Mouse (Mus musculus) MEL-GATA-1-ER (cell line): ENCODE data around the gene Cfap73.

Source experiments
- DNase-seq: peaks from one replicate; pipeline ENCODE4 v3.0.0-alpha.2; 2012; ENCODE audit warnings: low read depth; ENCODE audit errors: extremely low read depth

The Cfap73 gene

DNA sequence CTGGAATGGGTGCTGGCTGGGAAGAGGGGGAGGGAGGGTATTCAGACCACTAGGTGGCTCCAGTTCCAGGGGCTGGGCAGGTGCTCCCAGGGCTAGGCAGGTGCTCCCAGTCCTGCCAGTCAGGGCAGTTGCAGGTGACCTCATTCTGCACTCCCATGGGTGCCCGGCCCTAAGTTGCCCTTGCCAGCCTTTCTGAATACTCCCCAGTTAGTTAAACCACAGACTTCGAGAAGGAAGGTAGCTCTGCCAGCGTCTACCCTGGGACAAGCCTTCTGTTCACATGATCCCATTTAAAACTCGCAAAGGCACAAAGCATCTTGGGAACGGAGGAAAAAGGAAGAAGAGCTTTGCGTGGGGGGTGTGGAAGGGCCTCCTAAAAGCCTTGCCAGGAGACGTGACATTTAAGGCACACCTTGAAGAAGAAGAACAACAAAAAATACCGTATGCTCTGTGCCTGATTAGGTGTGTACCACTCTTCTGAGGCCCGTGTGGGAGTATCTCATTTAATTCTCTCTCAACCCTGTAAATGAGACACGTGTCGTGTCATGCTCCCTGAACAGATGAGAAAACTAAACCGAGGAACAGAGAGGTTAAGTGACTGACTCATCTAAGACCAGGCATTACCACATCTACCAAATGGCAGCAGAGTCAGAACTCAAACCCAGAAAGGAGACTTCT lies 13.9 kb upstream of the Cfap73 start:
- no peak for DNase-seq

DNA sequence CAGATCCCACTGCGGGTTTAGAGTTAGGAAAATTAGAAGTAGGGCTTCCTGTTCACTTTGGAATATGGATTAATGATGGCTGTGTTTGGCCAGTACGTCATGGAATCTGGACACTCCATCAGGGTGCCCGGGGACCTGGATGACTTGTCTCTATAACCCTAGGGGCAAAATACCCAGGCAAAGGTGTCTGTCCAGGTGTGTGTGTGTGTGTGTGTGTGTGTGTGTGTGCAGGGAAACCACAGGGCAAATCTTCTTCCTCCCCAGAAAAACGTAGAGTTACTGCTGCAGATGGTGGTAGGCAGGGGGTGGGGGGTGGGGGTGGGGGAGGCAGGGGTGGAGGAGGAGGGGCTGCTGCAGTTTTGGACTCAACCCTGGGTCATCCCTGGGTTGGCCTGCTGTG lies 13.3 kb upstream of the Cfap73 start:
- no peak for DNase-seq

DNA sequence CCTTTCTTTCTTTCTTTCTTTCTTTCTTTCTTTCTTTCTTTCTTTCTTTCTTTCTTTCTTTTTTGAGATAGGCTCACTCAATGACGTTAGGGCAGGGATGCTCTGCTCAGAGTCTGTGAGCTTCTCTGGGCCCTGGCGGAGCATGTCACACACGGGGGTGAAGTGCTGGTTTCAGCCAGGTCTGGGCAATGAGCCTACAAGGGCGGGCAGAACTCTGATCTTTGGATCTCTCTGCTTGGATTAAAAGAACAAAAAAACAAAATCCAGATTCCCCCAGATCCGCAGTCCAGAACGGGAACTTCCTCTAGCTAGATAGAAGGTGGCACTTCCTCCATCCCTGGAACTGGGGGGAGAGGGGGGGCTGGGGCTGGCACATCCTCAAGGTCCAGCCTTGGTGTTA lies 11.8 kb upstream of the Cfap73 start:
- no peak for DNase-seq

DNA sequence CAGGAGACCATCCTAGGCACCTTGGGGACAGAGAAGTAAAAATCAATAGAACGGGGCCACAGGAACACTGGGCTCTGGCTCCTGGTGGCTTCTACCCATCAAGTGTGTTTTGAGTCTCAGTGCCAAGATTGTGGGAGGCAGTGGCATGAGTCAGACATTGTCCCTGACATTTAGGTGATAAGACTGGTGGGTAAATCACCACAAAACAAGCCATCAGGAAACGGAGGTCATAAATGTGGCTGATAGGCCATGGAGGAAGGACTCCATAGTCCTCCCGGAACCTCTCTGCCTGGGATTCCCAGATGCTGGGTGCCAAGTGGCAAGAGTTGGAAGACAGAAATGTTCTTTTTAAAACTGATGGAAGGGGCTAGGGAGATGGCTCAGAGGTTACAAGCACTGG lies 10.2 kb upstream of the Cfap73 start:
- DNase-seq = no peak

DNA sequence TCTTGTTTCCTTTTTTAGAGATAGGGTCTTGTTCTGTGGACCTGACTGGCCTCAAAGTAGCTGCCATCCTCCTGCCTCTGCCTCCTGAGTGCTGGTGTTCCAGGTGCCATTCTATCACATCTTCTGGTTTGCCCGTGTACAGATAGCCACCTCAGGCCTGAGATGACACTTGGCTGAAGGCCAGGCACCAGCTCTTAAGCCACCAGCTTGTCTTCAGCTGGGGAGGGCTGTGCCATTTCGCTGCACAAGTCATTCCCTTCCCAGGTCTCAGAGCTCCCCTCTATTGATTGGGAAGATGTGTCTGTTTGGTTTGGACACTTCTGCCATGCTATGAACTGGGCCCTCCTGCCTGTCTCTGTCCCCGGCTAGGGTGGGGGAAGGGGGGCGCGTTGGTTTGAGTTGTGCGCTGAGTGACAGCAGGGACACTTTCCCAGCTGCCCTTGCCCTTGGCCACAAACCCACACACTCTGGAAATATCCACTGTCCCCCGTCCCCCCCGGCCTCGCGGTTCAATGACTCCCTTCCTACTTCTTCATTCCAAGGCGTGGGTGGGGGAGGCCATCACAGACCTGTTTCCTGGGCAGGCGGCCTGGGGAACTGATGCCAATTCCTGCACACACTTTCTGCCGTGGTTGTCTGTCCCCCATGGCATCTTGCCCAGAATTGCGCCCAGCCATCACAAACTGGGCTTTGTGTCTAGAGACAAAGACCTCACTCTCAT lies 9.5 kb upstream of the Cfap73 start:
- no peak for DNase-seq

DNA sequence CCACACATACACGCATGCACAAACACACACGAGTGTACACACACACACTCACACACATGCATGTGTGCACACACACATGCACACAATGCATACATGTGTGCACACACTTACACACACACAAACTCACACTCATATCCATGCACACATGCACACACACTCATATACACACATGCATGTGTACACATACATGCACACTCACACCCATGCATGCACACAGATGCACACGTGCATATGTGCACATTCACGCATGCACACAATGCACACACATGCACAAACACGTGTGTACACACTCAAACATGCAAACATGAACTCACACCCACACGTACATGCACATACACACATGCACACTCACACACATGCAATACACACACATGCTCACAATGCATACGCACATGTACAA lies 6.1 kb upstream of the Cfap73 start:
- no peak for DNase-seq

DNA sequence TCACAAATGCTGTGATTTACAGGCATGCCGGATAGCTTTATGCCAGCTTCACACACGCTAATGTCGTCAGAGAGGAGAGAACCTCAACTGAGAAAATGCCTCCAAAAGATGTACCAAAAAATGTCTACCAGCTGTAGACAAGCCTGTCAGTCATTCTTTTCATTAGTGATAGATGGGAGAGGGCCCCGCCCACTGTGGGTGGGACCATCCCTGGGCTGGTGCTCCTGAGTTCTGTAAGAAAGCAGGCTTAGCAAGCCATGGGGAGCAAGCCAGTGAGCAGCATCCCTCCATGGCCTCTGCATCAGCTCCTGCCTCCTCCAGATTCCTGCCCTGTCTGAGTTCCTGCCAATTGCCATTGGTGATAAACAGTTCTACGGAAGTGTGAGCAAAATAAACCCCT lies 1.6 kb upstream of the Cfap73 start:
- DNase-seq = no peak

DNA sequence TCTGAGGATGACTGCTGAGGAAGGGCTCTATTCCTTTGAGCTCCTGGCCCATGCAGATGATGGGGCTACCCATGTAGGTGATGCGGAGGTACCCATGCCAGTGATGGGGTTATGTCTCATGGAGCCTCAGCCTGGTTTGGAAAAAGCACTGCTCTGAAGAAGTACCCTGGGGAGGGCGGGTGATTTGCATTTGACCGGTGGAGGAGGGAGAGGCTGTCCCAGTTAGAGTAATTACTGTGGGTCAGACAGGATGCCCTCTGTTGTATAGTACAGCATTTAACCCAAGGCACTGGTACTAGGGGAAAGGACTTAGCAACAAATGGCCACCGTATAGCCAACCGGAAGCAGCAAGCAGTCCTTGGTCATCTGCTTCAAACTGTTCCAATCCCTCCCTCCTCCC lies 825 bp upstream of the Cfap73 start:
- no peak for DNase-seq

DNA sequence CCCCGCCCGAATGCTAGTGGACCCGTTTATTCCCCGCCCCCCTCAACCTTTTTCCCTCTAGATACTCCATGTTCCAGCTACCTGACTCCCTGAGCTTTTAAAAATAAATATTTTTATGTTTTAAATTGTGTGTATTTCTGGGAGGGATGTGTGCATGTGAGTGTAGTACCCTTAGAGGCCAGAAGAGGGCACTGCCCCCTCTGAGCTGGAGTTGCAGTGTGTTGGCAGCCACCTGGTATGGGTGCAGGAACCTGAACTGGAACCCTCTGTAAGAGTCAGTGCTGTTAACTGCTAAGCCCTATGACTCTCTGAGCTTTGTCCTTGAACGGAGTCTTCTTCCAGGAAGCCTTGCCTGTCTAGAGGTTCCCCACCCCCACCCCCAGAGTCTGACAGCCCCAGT lies 2.1 kb downstream of the Cfap73 start:
- no peak for DNase-seq

DNA sequence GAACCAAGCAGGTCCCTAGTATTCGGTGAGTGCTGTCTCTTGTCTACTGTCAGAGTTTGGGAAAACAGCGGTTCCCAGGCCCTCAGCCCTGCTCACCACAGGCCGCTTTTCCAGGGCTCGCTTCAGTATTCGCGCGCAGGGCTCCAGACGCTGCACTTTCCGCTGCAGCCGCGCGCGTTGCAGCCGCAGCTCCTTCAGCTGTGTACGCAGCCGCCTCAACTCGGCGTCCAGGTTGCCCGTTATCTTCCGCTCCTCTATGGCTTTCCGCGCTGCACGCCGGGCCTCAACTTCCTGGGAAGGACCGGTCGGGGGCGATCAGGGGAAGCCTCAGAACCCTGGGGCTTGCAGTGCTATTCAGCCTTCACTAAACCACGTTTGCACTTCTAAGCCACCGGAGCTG lies 2.9 kb downstream of the Cfap73 start:
- DNase-seq = no peak

DNA sequence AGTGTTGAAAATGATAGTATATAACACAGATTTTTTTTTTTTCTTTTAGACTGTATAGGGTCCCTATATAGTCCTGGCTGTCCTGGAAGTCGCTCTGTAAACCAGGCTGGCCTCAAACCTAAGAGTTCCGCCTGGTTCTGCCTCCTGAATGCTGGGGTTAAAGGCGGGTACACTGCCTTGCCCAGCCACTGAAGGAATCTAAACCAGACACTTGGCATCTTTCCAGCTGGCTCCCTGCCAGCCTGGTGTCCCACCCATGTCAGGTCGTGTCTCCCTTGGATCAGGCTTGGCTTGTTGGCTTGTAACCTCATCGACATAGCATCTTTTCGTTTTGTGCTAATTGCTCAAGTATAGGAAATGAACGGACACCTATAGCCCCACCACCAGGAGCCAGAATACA lies 5.4 kb downstream of the Cfap73 start:
- DNase-seq = no peak

DNA sequence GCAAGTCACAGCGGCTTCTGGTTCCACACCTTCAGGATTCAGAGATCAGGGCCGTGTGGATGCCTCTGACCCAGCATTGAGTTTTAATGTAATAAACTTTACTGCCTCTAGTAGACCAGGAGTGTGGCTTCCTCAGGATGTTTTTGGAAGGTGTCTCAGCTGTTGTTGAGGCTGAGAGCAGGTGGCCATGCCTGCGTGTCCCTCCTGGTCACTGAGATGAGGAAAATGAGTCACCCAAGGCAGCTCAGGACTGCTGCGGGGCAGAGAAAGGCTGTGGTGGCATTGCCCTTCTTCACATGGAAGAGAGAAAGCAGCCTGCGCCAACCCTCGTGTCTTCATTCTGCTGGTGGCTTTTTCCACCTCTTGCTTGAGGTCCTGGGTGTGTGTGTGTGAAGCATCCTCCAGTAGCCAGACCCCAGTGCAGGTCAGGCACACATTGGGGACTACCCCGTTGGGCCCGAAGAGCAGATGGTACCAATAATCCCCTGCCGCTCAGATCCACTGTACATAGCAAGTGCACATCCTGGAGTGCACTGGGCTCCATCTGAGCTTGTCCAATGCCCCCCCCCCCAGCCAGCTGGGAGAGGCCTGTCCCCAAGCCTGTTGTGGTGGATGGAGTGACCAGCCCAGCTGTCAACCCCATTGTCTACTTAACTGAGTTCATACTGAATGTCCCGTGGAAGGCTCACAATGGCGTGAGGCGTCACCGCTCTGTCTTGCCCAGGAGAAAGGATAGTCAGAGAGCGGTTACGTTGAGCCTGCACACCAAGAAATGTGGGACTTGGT lies 6.3 kb downstream of the Cfap73 start:
- DNase-seq = no peak

DNA sequence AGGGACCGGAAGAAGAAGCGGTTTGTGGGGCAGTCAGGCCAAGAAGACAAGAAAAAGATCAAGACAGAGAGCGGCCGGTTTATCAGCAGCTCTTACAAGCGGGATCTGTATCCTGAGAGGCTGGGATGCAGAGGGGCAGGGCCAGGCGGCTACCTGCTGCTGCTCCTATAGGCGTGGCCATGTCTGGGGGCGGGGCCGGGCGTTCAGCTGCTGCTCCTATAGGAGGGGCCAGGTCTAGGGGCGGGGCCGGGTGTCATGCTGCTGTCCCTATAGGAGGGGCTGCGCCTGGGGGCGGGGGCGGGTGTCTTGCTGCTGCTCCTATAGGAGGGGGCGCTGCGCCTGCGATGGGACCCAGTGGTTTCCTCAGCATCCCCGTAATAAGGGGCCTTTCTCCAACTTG lies 7.6 kb downstream of the Cfap73 start:
- DNase-seq = no peak

DNA sequence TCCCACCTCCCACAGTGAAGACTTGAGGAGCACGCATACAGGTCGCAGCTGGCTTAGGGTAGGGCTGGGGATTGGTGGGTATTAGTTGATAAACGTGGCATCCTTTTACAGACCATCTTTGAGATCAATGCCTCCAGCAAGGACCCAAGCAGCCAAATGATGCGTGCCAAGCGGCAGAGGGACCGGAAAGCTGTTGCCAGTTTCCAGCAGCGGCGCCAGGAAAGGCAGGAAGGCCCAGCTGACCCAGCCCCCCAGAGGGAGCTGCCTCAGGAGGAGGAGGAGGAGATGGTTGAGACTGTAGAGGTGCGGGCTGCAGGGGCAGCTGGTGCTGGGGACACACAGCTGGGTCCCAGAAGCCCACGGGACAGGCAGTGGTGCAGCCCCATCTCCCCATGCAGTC lies 9.6 kb downstream of the Cfap73 start:
- DNase-seq = no peak

DNA sequence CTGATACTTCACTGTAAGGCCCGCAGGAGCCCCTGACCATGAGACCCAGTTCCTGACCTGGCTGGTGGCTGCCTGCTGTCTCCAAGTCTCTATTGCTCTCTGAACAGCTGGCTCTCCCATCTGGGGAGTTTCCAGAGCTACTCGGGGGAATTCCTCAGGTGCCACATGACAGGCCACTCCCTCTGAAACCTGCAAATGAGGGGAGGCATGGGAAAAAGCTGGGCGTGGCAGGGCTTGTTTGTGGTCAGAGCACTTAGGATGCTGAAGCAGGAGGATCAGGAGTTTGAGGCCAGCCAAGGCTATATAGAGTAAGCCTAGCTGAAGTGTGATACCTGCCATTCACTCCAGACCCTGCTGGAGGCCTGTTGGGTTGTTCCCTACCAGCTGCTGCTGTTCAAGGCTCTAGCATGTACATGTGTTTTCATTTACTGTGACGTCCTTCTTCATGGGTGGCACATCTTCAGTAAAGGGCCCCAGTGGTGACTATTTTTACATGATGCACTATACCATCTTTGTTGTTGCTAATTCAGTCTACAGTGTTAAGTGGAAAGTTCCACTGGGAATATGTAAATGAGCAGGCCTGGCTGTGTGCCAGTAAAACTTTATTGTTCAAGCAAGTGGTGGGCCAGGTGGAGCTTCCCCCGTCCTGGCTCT lies 11.7 kb downstream of the Cfap73 start:
- no peak for DNase-seq

DNA sequence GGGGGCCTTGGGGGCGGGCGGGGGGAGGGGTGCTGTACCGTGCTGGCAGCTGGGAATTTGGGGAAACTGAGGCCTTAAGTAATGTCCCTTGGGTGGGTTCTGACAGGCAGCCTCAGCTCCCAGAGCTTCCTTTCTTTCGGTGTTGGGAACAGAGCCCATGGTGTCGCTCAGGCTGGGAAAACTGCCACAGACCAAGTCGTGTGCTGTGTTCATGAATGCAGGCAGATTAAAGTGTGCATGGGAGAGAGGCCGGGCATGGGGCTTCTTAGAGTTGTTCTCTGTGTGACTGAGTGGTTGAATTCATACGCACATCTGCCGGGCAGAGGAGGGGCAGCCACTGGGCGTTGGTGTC lies 12.2 kb downstream of the Cfap73 start:
- DNase-seq = no peak

DNA sequence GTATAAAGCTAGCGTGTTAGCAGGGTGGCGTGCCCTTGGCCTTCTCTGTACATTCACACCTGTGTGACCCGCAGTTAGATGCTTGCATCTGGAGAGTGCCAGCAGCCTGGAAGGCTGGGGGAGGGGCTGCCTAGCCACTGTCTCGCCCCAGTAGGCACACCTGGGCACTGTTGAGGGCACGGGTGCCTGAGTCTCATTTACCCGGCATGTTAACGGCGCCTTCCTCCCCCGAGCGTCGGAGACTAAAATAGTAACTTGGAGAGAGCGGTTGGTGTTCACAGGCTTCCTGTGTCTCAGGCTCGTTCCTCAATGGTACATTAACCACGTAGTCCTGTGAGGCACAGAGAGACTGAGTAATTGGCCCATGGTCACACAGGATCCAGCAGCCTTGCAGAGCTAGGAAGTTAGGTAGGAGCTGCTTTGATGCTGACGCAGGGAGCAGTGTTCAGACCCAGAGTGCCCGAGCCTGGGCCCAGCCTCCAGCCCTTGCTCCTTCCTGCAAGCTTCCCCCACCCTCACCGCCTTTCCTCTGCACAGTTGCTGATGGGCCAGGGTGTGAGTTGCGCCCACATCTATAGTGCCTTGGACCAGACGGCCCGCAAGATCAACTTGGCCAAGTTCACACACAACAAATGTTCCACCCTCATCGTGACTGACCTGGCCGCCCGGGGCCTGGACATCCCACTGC lies 12.8 kb downstream of the Cfap73 start:
- no peak for DNase-seq

DNA sequence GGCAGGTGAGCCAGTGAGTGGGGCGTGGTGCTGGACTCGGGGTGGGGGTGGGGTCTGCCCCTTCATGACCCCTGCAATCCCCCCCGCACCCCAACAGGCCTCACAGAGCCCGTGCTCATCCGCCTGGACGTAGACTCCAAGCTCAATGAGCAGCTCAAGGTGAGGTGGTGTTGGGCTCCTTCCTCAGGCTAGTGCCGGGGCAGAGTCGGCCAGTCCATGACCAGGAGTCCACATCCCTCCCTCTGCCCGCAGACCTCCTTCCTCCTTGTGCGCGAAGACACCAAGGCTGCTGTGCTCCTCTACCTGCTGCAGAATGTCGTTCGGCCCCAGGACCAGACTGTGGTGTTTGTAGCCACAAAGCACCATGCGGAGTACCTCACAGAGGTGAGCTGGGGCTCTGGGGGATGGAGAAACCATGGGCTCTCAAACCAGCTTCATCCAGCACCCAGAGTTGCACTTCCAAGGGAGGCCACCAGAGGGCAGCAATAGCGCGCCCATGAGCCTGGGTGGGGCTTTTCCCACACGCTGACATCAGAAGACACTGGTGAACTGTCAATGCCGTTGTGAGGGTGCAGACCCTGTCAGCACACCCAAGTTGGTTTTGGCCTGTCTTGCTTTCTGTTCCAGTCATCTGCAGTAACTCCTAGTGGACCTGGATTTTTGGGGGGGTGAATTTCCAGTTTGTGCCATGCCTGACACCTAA lies 13.5 kb downstream of the Cfap73 start:
- DNase-seq = no peak

DNA sequence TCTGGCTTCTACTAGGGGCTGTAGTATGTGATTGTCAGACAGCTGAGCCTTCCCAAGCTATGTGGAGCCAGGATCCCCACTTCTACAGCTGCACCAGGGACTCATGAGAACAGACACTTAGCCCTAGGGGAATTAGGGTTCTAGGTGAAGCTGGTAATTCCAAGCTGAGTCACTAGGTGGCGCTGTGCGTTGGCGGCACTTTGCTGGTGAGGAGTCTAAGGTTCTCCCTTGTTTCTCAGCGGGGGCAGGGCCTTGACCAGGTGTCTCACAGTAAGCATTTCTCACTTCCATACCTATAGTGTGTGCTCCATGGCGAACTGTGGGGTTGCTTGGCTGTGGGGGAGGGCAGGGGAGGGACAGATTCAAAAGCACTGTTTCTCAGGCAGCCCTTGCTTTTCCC lies 14.8 kb downstream of the Cfap73 start:
- DNase-seq = no peak

DNA sequence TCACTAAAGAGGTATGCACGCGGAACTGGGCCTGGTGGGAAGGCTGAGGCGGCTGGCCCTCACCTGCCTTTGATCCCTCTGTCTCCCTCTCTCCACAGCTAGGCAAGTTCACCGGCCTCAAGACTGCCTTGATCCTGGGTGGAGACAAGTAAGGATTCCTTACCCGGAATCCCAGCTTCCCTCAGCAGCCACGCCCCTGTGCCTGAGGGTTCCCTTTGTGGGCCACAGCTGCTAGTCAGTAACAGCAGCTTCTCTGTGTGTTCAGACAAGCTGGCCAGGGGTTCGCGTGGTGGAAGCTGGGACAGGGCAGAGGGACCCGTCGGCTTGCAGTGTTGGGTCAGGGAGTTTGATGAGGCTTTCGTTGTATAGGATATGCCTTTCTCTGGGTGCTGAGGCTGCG lies 15.3 kb downstream of the Cfap73 start:
- DNase-seq = no peak

DNA sequence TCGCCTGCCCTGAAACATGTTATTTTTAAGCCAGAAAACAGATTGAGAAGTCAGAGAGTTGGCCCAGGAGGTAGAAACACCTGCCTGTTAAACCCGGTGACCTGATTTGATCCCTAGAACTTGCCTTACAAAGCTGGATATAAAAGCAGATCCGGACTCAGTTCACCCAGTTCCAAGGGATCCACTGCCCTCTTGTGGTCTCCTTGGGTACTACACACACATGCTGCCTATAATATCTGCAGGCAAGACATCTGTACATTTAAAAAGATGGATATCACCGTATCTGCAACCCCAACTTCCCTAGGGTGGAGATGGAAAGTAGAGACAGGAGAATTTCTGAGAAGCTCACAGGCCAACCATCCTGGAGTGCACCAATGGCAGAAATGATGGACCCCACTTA lies 18.1 kb downstream of the Cfap73 start:
- DNase-seq = no peak
